Mouse (Mus musculus): Measurements from ENCODE around the gene Nbeal2.
"Not testable (repeated sequence)": the region's sequence is repeated elsewhere in the genome, so short reads cannot be mapped to it uniquely, and the experiment has no call there.

The Nbeal2 gene

GRCm38 (mm10) chr9:110653655-110654461 is at the start of gene Nbeal2:
Gene Nbeal2, minus strand, starts transcription at chr9:110654161.
- DNase-seq (ENCODE audit: low read depth, low spot score): peak; percentile 96

GRCm38 (mm10) chr9:110702848-110703247 is 48.9 kb upstream of the Nbeal2 start:
- DNase-seq (ENCODE audit: low read depth, low spot score): no peak

- no peak for DNase-seq (ENCODE audit: low read depth, low spot score)
Measured at GRCm38 (mm10) chr9:110701114-110702032, 47.4 kb upstream of the Nbeal2 start.

GRCm38 (mm10) chr9:110699574-110699973 is 45.6 kb upstream of the Nbeal2 start:
- DNase-seq (ENCODE audit: low read depth, low spot score): no peak

- DNase-seq (ENCODE audit: low read depth, low spot score): peak; percentile 52
Measured at GRCm38 (mm10) chr9:110697465-110697864, 43.5 kb upstream of the Nbeal2 start.

- no peak for DNase-seq (ENCODE audit: low read depth, low spot score)
Measured at GRCm38 (mm10) chr9:110696427-110696826, 42.5 kb upstream of the Nbeal2 start.

GRCm38 (mm10) chr9:110695165-110695755 is 41.3 kb upstream of the Nbeal2 start:
- DNase-seq (ENCODE audit: low read depth, low spot score): no peak

GRCm38 (mm10) chr9:110689261-110689779 is 35.4 kb upstream of the Nbeal2 start:
- DNase-seq (ENCODE audit: low read depth, low spot score): peak; percentile 16

- no peak for DNase-seq (ENCODE audit: low read depth, low spot score)
Measured at GRCm38 (mm10) chr9:110687846-110688245, 33.9 kb upstream of the Nbeal2 start.

- DNase-seq (ENCODE audit: low read depth, low spot score): peak; percentile 18
Measured at GRCm38 (mm10) chr9:110687061-110687460, 33.1 kb upstream of the Nbeal2 start.

- DNase-seq (ENCODE audit: low read depth, low spot score): no peak
Measured at GRCm38 (mm10) chr9:110686472-110686871, 32.5 kb upstream of the Nbeal2 start.

- DNase-seq (ENCODE audit: low read depth, low spot score): peak; percentile 17
Measured at GRCm38 (mm10) chr9:110685591-110685990, 31.6 kb upstream of the Nbeal2 start.

- DNase-seq (ENCODE audit: low read depth, low spot score): peak; percentile 11
Measured at GRCm38 (mm10) chr9:110685187-110685586, 31.2 kb upstream of the Nbeal2 start.

GRCm38 (mm10) chr9:110684100-110684831 is 30.3 kb upstream of the Nbeal2 start:
- DNase-seq (ENCODE audit: low read depth, low spot score): no peak

- no peak for DNase-seq (ENCODE audit: low read depth, low spot score)
Measured at GRCm38 (mm10) chr9:110683574-110684099, 29.7 kb upstream of the Nbeal2 start.

- DNase-seq (ENCODE audit: low read depth, low spot score): not testable (repeated sequence)
Measured at GRCm38 (mm10) chr9:110682697-110683096, 28.7 kb upstream of the Nbeal2 start.

GRCm38 (mm10) chr9:110682255-110682654 is 28.3 kb upstream of the Nbeal2 start:
- DNase-seq (ENCODE audit: low read depth, low spot score): no peak

- no peak for DNase-seq (ENCODE audit: low read depth, low spot score)
Measured at GRCm38 (mm10) chr9:110681817-110682216, 27.9 kb upstream of the Nbeal2 start.

- DNase-seq (ENCODE audit: low read depth, low spot score): no peak
Measured at GRCm38 (mm10) chr9:110680736-110681507, 27.0 kb upstream of the Nbeal2 start.

- no peak for DNase-seq (ENCODE audit: low read depth, low spot score)
Measured at GRCm38 (mm10) chr9:110678886-110679285, 24.9 kb upstream of the Nbeal2 start.

All from R1 (cell line).